Mouse (Mus musculus) CH12.LX (cell line): ENCODE results near the gene AL732309.1.
A peak's percentile ranks its signal among the peaks of the same experiment; 100 is the strongest.

ENCODE experiments used
- BHLHE40 ChIP-seq: IDR thresholded peaks from 2 replicates; pipeline ENCODE4 v1.6.1; 2011; ENCODE audit warnings: mild to moderate bottlenecking, low read depth, low read length, improper control_type of control experiment
- CTCF ChIP-seq, 2 experiments: IDR thresholded peaks in 1 of 2; conservative IDR thresholded peaks in 1 of 2; 2 replicates each; pipeline ENCODE4 v1.5.1; 2011 to 2012; ENCODE audit warnings: low read depth in 2 of 2, low read length in 2 of 2, improper control_type of control experiment in 1 of 2, inconsistent platforms in 1 of 2, mild to moderate bottlenecking in 1 of 2, moderate library complexity in 1 of 2
- EP300 ChIP-seq: IDR thresholded peaks from 2 replicates; pipeline ENCODE4 v1.6.1; 2011; ENCODE audit warnings: low read length, improper control_type of control experiment
- NELFE ChIP-seq: IDR thresholded peaks from 2 replicates; pipeline ENCODE4 v1.6.1; 2011; ENCODE audit warnings: low read depth, low read length, improper control_type of control experiment
- POLR2A ChIP-seq: IDR thresholded peaks from 2 replicates; pipeline ENCODE4 v1.6.1; 2011; ENCODE audit warnings: low read depth, mild to moderate bottlenecking, improper control_type of control experiment, low read length
- TBP ChIP-seq: conservative IDR thresholded peaks from 2 replicates; pipeline ENCODE4 v1.6.1; 2011; ENCODE audit warnings: low read depth, low read length, improper control_type of control experiment
- ZC3H11A ChIP-seq: IDR thresholded peaks from 2 replicates; pipeline ENCODE4 v1.6.1; 2012; ENCODE audit warnings: low read depth, mild to moderate bottlenecking, inconsistent platforms, low read length, improper control_type of control experiment

GRCm38 (mm10) chr2:25196172-25196954 lies 50.3 kb downstream of the AL732309.1 start, which contains the start of gene Tor4a:
- no peak for TF ChIP-seq CTCF (conservative IDR thresholded peaks at IDR 0.05 in 1 of 2, IDR thresholded peaks at IDR 0.05 in 1 of 2; ENCODE audit: low read depth in 2 of 2, low read length in 2 of 2)
- peak; percentile 32; the same call in 1 of the 2 replicates for TF ChIP-seq BHLHE40
- peak; percentile 75 for TF ChIP-seq POLR2A
- 0 out of 2 replicates have a peak, but pooled peaks have one; percentile 54 for TF ChIP-seq TBP
- no peak for TF ChIP-seq ZC3H11A
- no peak; the same call in none of the 2 replicates for TF ChIP-seq EP300
- TF ChIP-seq NELFE: peak; percentile 28; the same call in 1 of the 2 replicates
